Mouse (Mus musculus) cortical plate, adult 2 months (tissue): ENCODE measurements at regions not wholly inside any gene's neighbourhood (a gene's known extent, or its start where the extent isn't known, plus 50 kb on each side); places are given as distances from the start of the nearest gene placed in this dataset.

Experiments used
- CTCF ChIP-seq: fragments of 200-500 bp; IDR thresholded peaks from 2 replicates; pipeline ENCODE4 v1.5.1; 2011; ENCODE audit warnings: mild to moderate bottlenecking, control low read depth, low read length; ENCODE audit not compliant: insufficient read depth; ENCODE audit errors: extremely low read depth
- POLR2A ChIP-seq: fragments of 200-500 bp; IDR thresholded peaks from 2 replicates; pipeline ENCODE4 v1.6.1; 2011; ENCODE audit warnings: mild to moderate bottlenecking, low read length, control low read depth; ENCODE audit not compliant: insufficient read depth; ENCODE audit errors: extremely low read depth

GRCm38 (mm10) chr7:115020023-115020422 is 276.5 kb downstream of the Insc start:
- TF ChIP-seq CTCF: no peak
- TF ChIP-seq POLR2A: no peak
